Mouse (Mus musculus): Measurements from ENCODE around the gene Pde8b.

DNA sequence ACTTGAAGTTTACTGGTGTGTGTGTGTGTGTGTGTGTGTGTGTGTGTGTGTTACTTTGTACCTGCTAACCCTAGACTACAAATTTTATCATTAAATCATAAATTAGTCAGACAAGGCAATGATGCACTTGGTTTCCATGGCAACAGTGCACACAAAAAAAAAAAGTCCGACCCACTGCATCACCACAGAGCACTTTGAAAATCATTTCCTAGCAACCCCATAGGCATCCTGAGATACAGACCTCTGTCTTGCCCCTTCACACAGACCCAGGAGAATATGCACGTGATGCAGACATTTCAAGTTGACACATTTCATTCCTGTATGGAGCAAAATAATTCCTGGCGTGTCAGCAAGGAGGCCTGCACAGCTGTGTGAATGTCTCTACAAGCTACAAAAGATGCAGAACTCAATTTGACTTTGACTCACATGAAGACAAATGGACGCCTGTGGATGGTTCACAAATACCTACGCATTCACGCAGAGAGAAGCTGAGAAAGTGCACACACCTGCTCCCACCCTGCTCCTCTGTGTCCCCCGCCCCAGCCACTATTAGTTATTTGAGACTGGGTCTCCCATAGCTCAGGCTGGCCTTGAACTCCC lies 53.9 kb downstream of the Pde8b start:
- TF ChIP-seq CTCF (IDR thresholded peaks at IDR 0.05; ENCODE audit: borderline replicate concordance, control insufficient read depth, extremely low read depth, insufficient read depth, low read length, poor library complexity), result no peak
- no peak for TF ChIP-seq POLR2A (IDR thresholded peaks at IDR 0.05; ENCODE audit: control insufficient read depth, extremely low read depth, insufficient read depth, low read length, poor library complexity)
